Mouse (Mus musculus): ENCODE measurements at regions not wholly inside any gene's neighbourhood (a gene's known extent, or its start where the extent isn't known, plus 50 kb on each side); places are given as distances from the start of the nearest gene placed in this dataset.

GRCm38 (mm10) chr6:16977392-16978205, 79.4 kb upstream of the Tfec start:
- no peaks in the 10 kb centered on the region for H3K9me3 ChIP-seq (replicated peaks; ENCODE audit: control insufficient read depth, low read length)
- TF ChIP-seq CTCF (IDR thresholded peaks at IDR 0.05; ENCODE audit: low read depth) (no peak), EP300 (IDR thresholded peaks at IDR 0.05; ENCODE audit: low read depth) (no peak)
- H3K4me1 ChIP-seq (ENCODE audit: control insufficient read depth, insufficient read depth), result no peaks in the 10 kb centered on the region
- no peak overlapping the region for H3K27ac ChIP-seq (ENCODE audit: low read depth)
- H3K36me3 ChIP-seq (replicated peaks; ENCODE audit: control insufficient read depth, insufficient read depth, low read length), result no peaks in the 10 kb centered on the region
- H3K4me2 ChIP-seq (ENCODE audit: low read depth, low read length), result no peak overlapping the region
- WGBS, result 58% methylated on average over 14 of the region's 14 CpGs
- DNase-seq (ENCODE audit: low spot score) (no peak), ATAC-seq (ENCODE audit: insufficient read depth, low read depth) (no peak)
- H3K4me3 ChIP-seq (ENCODE audit: low read depth, low read length), result no peak overlapping the region
- no peaks in the 10 kb centered on the region for H3K27me3 ChIP-seq (ENCODE audit: control insufficient read depth, insufficient read depth, low read length)
- no peak overlapping the region for H3K9ac ChIP-seq (replicated peaks; ENCODE audit: low read depth, low read length)

- no peaks in the 10 kb centered on the region for H3K27me3 ChIP-seq (ENCODE audit: control insufficient read depth, insufficient read depth, low read length)
- no peak overlapping the region for H3K27ac ChIP-seq (ENCODE audit: low read depth)
- H3K4me1 ChIP-seq (ENCODE audit: control insufficient read depth, insufficient read depth), result no peaks in the 10 kb centered on the region
- no peak overlapping the region for H3K4me2 ChIP-seq (ENCODE audit: low read depth, low read length)
- no peaks in the 10 kb centered on the region for H3K9me3 ChIP-seq (replicated peaks; ENCODE audit: control insufficient read depth, low read length)
- ATAC-seq (ENCODE audit: insufficient read depth, low read depth) (no peak), DNase-seq (ENCODE audit: low spot score) (no peak)
- no peak overlapping the region for H3K4me3 ChIP-seq (ENCODE audit: low read depth, low read length)
- H3K9ac ChIP-seq (replicated peaks; ENCODE audit: low read depth, low read length), result no peak overlapping the region
- TF ChIP-seq EP300 (IDR thresholded peaks at IDR 0.05; ENCODE audit: low read depth), result no peak
- TF ChIP-seq CTCF (IDR thresholded peaks at IDR 0.05; ENCODE audit: low read depth), result no peak
- 56% methylated on average over 5 of the region's 5 CpGs for WGBS
- no peaks in the 10 kb centered on the region for H3K36me3 ChIP-seq (replicated peaks; ENCODE audit: control insufficient read depth, insufficient read depth, low read length)
Observed at GRCm38 (mm10) chr6:16965658-16966057, 67.4 kb upstream of the Tfec start.

GRCm38 (mm10) chr6:16964362-16964761, 66.1 kb upstream of the Tfec start:
- Histone ChIP-seq H3K36me3 (replicated peaks; ENCODE audit: control insufficient read depth, insufficient read depth, low read length) (no peaks in the 10 kb centered on the region), H3K9me3 (replicated peaks; ENCODE audit: control insufficient read depth, low read length) (no peaks in the 10 kb centered on the region), H3K27ac (ENCODE audit: low read depth) (no peak overlapping the region), H3K4me2 (ENCODE audit: low read depth, low read length) (no peak overlapping the region), H3K4me1 (ENCODE audit: control insufficient read depth, insufficient read depth) (no peaks in the 10 kb centered on the region), H3K27me3 (ENCODE audit: control insufficient read depth, insufficient read depth, low read length) (no peaks in the 10 kb centered on the region), H3K4me3 (ENCODE audit: low read depth, low read length) (no peak overlapping the region), H3K9ac (replicated peaks; ENCODE audit: low read depth, low read length) (no peak overlapping the region)
- ATAC-seq (ENCODE audit: insufficient read depth, low read depth) (no peak), DNase-seq (ENCODE audit: low spot score) (no peak)
- WGBS, result 51% methylated on average over 2 of the region's 2 CpGs
- TF ChIP-seq CTCF (IDR thresholded peaks at IDR 0.05; ENCODE audit: low read depth) (no peak), EP300 (IDR thresholded peaks at IDR 0.05; ENCODE audit: low read depth) (no peak)

GRCm38 (mm10) chr6:16963958-16964357, 65.7 kb upstream of the Tfec start:
- Histone ChIP-seq H3K9ac (replicated peaks; ENCODE audit: low read depth, low read length) (no peak overlapping the region), H3K9me3 (replicated peaks; ENCODE audit: control insufficient read depth, low read length) (no peaks in the 10 kb centered on the region), H3K27me3 (ENCODE audit: control insufficient read depth, insufficient read depth, low read length) (no peaks in the 10 kb centered on the region), H3K36me3 (replicated peaks; ENCODE audit: control insufficient read depth, insufficient read depth, low read length) (no peaks in the 10 kb centered on the region), H3K4me3 (ENCODE audit: low read depth, low read length) (no peak overlapping the region), H3K27ac (ENCODE audit: low read depth) (no peak overlapping the region), H3K4me1 (ENCODE audit: control insufficient read depth, insufficient read depth) (no peaks in the 10 kb centered on the region), H3K4me2 (ENCODE audit: low read depth, low read length) (no peak overlapping the region)
- TF ChIP-seq EP300 (IDR thresholded peaks at IDR 0.05; ENCODE audit: low read depth), result no peak
- TF ChIP-seq CTCF (IDR thresholded peaks at IDR 0.05; ENCODE audit: low read depth), result no peak
- DNase-seq (ENCODE audit: low spot score), result no peak
- ATAC-seq (ENCODE audit: insufficient read depth, low read depth), result no peak
- WGBS, result 60% methylated on average over 3 of the region's 3 CpGs

GRCm38 (mm10) chr6:16958102-16958501, 59.9 kb upstream of the Tfec start:
- H3K27me3 ChIP-seq (ENCODE audit: control insufficient read depth, insufficient read depth, low read length), result no peaks in the 10 kb centered on the region
- H3K4me1 ChIP-seq (ENCODE audit: control insufficient read depth, insufficient read depth), result no peaks in the 10 kb centered on the region
- DNase-seq (ENCODE audit: low spot score) (peak; percentile 15), ATAC-seq (ENCODE audit: insufficient read depth, low read depth) (no peak)
- no peak for TF ChIP-seq CTCF (IDR thresholded peaks at IDR 0.05; ENCODE audit: low read depth)
- no peak for TF ChIP-seq EP300 (IDR thresholded peaks at IDR 0.05; ENCODE audit: low read depth)
- no peak overlapping the region for H3K27ac ChIP-seq (ENCODE audit: low read depth)
- H3K4me3 ChIP-seq (ENCODE audit: low read depth, low read length), result no peak overlapping the region
- no peaks in the 10 kb centered on the region for H3K36me3 ChIP-seq (replicated peaks; ENCODE audit: control insufficient read depth, insufficient read depth, low read length)
- H3K9ac ChIP-seq (replicated peaks; ENCODE audit: low read depth, low read length), result no peak overlapping the region
- WGBS, result 47% methylated on average over 3 of the region's 3 CpGs
- no peak overlapping the region for H3K4me2 ChIP-seq (ENCODE audit: low read depth, low read length)
- no peaks in the 10 kb centered on the region for H3K9me3 ChIP-seq (replicated peaks; ENCODE audit: control insufficient read depth, low read length)

All from heart, postnatal 0 days (tissue).